Mouse (Mus musculus) megakaryocyte-erythroid progenitor cell, adult 5-6 weeks (primary cell): ENCODE results near the gene Txndc12. TPM values are rescaled to one million over a fixed set of nuclear protein-coding genes. Genes with fewer than 3 reads are reported as not detected.

Experiments
- ATAC-seq: replicated peaks from 2 replicates; pipeline ENCODE4 v1.8.0; 2016; ENCODE audit warnings: mild to moderate bottlenecking, inconsistent platforms; ENCODE audit not compliant: severe bottlenecking, poor library complexity, low FRiP score, low TSS enrichment
- total RNA-seq, 2 experiments: library from RNA; stranded (forward) in 1 of 2; stranded (reverse) in 1 of 2; fragments of 200-1000, 215-1000 nt in 1 of 2; fragments of >200 nt in 1 of 2; fragmentation: Nextera tagmentation in 1 of 2; gene quantifications; 2 replicates each; pipeline ENCODE4 v1.2.3; 2014 to 2017

The Txndc12 gene
- total RNA-seq, 2 experiments from 2014 or later = 18.3 to 19.7 TPM

GRCm38 (mm10) chr4:108843336-108843735 lies 8.9 kb downstream of the Txndc12 start:
- ATAC-seq = no peak

- no peak for ATAC-seq
These were observed 11.6 kb downstream of the Txndc12 start for GRCm38 (mm10) chr4:108845824-108846569.

- peak; percentile 92 for ATAC-seq
These were observed 13.5 kb downstream of the Txndc12 start, which contains the start of gene Kti12 for GRCm38 (mm10) chr4:108847715-108848504. TSS of gene Kti12 (plus strand) at chr4:108847785.

DNA sequence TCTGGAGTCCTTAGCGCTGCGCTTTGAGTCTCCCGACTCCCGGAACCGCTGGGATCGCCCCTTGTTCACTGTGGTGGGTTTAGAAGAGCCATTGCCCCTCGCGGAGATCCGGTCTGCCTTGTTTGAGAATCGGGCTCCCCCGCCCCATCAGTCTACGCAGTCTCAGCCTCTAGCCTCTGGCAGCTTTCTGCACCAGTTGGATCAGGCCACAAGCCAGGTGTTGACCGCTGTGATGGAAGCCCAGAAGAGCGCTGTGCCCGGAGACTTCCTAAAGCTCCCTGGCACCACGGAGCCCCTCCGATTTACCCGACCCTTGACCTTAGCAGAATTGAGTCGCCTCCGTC lies 14.1 kb downstream of the Txndc12 start, which contains the start of gene A730015C16Rik:
A730015C16Rik (minus strand) TSS at position 115 of the 344 bp plus-strand sequence.
- peak; percentile 31 for ATAC-seq

GRCm38 (mm10) chr4:108866806-108867205 lies 32.4 kb downstream of the Txndc12 start:
- ATAC-seq = peak; percentile 86

DNA sequence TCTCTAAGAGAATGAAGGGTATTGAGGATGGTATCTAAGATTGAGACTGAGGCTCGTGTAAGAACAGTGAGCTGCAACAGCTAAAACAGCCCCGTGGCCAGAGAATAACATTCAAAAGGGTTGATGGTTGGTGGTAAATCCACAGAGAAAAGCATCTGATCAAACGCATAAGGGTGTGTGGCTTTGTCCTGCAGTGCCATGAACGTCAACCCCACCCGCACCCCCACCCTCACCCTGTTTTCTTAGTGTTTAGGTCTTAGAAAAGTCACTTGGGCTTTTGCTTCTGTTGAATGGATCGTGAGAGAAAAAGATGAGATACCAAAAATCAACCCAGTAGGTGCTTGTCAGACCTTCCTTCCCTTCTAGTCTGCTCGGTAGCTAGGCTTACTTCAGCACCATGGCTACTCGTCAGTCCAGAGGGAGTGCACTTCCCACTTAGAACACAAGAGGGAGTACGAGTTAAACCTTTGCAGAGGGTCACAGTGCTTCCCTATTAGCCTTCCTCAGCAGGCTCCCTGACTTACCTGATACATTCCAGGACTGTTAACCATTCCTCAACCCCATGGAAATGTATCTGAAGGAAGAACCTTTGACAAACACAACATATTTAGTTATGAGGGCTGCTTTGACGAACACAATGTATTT lies 35.5 kb downstream of the Txndc12 start:
- ATAC-seq = peak; percentile 83

DNA sequence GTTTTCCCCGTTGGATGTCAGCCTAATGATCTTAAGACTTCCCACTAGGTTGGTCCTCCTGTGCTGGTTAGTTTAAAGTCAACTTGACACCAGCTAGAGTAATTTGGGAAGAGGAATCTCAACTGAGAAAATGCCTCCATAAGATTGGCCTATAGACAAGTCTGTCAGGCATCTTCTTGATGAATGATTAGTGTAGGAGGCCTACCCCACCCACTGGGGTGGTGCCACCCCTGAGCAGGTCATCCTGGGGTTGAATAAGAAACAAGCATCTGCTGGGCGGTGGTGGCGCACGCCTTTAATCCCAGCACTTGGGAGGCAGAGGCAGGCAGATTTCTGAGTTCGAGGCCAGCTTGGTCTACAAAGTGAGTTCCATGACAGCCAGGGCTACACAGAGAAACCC lies 39.3 kb downstream of the Txndc12 start:
- ATAC-seq = no peak

- no peak for ATAC-seq
These were observed 43.5 kb downstream of the Txndc12 start for GRCm38 (mm10) chr4:108877901-108878300.

GRCm38 (mm10) chr4:108878963-108879822 lies 44.8 kb downstream of the Txndc12 start, which contains the start of gene Rab3b:
TSS of gene Rab3b (plus strand) at chr4:108879063.
- ATAC-seq = peak; percentile 97

- ATAC-seq = no peak
These were observed 49.4 kb downstream of the Txndc12 start for GRCm38 (mm10) chr4:108883815-108884214.

DNA sequence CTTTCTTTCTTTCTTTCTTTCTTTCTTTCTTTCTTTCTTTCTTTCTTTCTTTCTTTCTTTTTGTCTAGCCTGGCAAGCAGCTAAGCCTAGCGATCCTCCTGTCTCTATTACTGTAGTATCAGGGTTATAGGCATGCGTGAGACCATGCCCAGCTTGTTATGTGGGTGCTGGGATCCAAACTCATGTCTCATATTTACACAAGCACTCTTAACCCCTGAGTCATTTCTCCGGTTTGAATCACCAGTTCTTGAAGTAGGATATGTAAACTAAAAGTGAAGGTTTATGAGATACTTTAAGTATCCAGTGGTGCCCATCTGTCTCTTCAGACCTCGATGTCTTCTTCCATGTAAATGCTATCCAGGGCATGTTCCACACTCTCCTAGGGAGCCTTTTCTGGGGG lies 53.1 kb downstream of the Txndc12 start:
- no peak for ATAC-seq

GRCm38 (mm10) chr4:108890876-108891275 lies 56.5 kb downstream of the Txndc12 start:
- ATAC-seq = no peak

- no peak for ATAC-seq
These were observed 66.0 kb downstream of the Txndc12 start for GRCm38 (mm10) chr4:108900421-108900820.

- ATAC-seq = no peak
These were observed 68.5 kb downstream of the Txndc12 start for GRCm38 (mm10) chr4:108902886-108903285.

DNA sequence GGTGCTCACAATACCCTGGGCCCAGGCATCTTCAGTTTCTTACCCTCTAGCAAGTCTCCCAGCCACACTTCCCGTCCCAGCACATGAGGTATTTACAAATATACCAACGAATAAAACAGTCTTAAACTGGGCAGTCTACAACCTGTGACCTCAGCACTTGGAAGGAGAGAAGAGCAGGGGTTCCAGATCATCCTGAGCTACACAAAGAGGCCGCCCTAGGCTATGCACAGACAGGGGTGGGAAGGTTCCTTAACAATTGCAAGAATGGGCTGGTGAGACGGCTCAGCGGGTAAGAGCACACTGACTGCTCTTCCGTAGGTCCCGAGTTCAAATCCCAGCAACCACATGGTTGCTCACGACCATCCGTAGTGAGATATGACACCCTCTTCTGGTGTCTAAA lies 68.9 kb downstream of the Txndc12 start:
- no peak for ATAC-seq

- no peak for ATAC-seq
These were observed 69.7 kb downstream of the Txndc12 start for GRCm38 (mm10) chr4:108904076-108904475.

DNA sequence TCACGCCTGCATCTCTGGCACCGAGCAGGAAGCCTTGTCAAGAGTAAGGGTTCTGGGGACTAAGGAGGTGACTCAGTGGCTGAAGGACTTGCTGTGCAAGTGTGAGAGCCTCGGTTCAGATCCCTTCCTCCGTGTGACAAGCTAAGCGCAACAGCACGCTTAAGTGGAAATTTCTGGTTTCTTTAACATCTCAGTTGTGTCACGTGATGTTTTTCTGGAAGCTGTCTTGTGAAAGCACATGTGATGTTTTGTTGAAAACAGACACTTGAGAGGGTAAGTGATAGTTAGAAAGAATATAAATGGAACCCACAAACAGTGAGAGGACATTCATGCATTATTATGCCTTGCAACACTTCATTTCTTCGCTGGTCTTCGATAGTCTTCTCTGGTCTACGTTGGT lies 70.4 kb downstream of the Txndc12 start:
- no peak for ATAC-seq

GRCm38 (mm10) chr4:108905859-108906258 lies 71.5 kb downstream of the Txndc12 start:
- no peak for ATAC-seq

DNA sequence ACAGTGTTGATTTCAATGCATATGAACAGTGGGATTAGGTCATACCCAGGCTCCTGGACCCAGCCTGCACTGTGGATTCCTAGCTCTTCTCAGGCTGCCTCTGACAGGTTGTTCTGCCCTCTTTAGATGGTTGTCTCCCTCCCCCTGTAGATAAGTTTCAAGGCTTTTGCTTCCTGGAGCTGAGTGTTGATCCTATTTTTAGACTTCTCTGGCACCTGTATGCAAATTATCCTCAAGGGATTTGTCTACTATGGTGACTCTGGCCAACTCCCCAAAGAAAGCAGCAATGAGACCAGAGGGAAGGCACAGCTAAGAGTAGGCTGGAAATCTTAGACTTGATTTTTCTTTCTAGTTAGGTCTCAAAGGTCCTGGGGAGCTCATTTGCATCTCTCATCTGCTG lies 73.1 kb downstream of the Txndc12 start:
- no peak for ATAC-seq
